Mouse (Mus musculus): ENCODE data around the gene Scly. TPM values are rescaled to one million over a fixed set of nuclear protein-coding genes. Genes with fewer than 3 reads are reported as not detected.

Scly gene
- polyA plus RNA-seq (2012; rRNA removed), result 17.8 and 19.6 TPM in 2 replicates

DNA sequence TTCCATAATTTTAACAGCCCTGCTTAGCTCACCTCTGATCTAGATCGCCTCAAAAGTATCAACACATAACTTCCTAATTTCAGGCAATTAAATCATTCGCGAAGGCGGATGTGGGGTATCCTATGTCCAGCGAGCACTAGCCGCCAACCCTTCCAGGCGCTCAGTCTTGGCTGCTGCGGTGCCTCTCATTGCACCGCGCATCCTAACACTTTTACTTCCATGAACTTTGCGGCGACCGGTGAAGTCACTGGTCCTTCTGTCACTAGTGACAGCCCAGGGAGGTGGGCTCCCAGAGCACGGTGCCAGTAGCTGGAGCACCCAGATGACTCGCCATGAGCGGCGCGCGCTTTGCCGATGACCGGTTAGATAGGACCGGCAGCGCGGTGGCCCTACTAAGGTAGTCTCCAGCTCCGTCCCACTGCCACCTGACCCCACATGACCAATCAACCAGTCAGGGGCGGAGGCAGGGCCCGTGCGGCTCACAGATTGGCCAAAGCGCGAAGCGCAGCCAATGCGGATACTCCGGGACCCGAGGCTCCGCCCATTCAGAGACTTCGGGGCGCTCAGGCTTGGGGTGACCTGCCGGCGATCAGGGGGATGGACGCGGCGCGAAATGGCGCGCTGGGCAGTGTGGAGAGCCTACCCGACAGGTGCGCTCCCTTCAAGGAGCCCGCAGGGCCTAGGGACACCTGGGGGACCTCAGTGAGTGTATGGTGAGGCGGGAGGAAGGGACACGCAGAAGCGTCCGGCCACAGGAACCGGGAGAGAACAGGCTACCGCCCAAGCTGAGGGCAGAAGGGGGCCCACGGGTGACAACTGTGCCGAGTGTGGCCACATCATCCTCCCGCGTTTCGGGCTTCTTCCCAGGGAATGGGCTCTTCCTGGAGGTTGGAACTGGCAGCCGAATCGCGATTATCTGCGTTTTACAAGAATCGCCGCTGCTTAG, at the start of gene Scly:
Scly (plus strand) TSS at position 540 of the 946 bp plus-strand sequence.

GRCm38 (mm10) chr1:91249564-91250414, 48.3 kb upstream of the Scly start, which contains the start of gene Ube2f:
Gene Ube2f (plus strand): TSS chr1:91250304.

DNA sequence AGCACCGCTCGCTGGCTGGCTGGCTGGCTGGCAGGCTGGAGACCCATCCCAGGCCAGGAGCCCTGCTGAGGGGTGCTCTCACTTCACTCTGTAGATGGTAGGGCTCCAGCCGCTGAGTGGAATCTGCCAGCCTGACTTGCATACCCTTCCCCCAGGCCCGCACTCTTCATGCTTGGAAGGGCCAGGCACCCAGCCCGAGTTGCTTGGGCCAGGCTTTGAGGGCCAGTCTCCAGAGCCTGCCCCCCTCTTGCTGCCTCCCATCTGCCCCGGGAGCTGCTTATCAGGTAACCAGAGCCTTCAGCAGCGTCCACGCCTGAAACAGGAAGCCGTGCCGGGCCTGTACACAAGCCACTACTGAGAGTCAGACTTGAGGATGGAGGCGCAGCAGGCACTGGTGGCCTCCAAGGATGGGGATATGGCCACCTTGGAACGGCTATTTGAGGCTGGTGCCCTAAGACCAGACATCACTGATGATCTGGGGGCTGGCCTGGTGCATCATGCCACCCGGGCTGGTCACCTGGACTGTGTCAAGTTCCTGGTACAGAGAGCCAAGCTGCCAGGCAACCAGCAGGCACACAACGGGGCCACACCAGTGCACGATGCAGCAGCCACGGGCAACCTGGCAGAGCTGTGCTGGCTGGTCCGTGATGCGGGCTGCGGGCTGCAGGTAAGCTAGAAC, 23.8 kb downstream of the Scly start, which contains the start of gene Espnl:
Espnl (plus strand) TSS at position 316 of the 679 bp plus-strand sequence.

DNA sequence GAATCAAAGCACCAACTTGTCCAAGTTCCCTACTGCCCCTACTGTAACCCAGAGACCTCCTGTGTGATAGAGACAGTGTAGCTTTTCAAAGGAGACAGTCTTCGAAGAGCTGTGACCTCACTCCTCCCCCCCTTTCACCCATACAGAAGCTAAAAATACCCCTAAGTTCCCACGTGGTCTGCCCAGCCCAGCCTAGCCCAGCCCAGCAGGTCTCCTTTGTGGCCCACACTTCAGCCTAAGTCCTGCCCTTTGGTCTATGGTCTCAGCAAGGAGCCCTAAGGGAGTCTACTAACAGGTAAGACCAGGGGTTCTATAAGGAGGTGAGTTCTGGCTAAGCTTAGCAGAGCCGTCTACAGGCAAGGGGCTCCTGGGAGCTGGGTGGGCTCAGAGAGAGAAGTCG, 52.7 kb downstream of the Scly start, which contains the start of gene Klhl30:
Klhl30 (plus strand) TSS at position 176 of the 400 bp plus-strand sequence.

DNA sequence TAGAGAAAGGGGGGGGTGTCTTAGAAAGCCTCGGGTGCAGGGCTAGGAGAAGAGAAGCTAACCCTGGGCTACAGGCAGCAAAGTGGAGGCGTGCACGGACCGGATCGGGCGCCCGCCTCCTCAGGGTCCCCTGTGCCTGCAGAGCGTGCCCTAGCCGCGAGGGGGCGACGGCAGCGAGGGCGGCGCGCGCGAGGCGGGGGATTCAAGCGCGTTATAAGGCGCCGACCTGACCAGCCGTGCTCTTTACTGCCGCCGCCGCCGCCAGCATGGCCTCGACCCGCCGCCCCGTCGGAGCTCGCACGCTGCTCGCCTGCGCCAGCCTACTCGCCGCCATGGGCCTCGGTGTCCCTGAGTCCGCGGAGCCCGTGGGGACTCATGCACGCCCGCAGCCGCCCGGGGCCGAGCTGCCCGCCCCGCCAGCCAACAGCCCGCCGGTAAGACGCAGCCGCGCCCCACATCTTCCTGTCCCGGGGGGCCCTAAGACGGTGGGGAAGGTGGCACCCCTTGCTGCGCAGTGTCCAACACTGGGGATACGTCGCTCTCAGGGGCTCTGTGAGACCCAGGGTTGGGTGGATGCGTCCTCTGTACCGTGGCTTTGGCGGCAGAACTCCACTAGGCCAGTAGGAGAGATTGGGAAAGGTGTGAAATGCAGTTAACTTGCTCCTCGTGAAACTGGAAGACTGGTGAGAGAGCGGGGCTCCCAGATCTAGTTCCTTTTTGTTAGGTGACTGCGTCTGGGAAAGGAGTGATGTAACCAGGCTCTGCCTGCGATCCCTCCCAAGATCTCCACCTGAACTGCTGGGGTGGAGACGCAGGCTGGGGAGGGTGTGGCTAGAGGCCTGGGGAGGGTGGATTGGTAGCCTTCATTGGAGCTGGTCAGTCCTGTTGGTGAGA, 68.3 kb downstream of the Scly start, which contains the start of gene Erfe:
Erfe (plus strand) TSS at position 216 of the 894 bp plus-strand sequence.

Other genes starting within 250 kb of the Scly start
- not detected in 2 replicates for gene Rbm44, start 153.2 kb upstream of the Scly start, polyA plus RNA-seq (2012; rRNA removed)
- gene Ramp1, start 118.5 kb upstream of the Scly start, polyA plus RNA-seq (2012; rRNA removed), result 108 and 137 TPM in 2 replicates
- gene Ube2f, start 48.0 kb upstream of the Scly start, polyA plus RNA-seq (2012; rRNA removed), result 24.7 and 25.8 TPM in 2 replicates
- gene Espnl, start 23.7 kb downstream of the Scly start, polyA plus RNA-seq (2012; rRNA removed), result 0.08 and 0.20 TPM in 2 replicates
- gene Klhl30, start 52.7 kb downstream of the Scly start, polyA plus RNA-seq (2012; rRNA removed), result 4.3 and 4.9 TPM in 2 replicates
- gene Erfe, start 68.1 kb downstream of the Scly start, polyA plus RNA-seq (2012; rRNA removed), result 10.5 and 12.9 TPM in 2 replicates
- 47.9 and 49.3 TPM in 2 replicates for gene Ilkap, start 100.5 kb downstream of the Scly start, polyA plus RNA-seq (2012; rRNA removed)
- gene Hes6, start 115.7 kb downstream of the Scly start, polyA plus RNA-seq (2012; rRNA removed), result 150 and 162 TPM in 2 replicates
- 9.6 and 16.1 TPM in 2 replicates for gene Per2, start 161.0 kb downstream of the Scly start, polyA plus RNA-seq (2012; rRNA removed)
- 4.9 and 5.6 TPM in 2 replicates for gene Traf3ip1, start 196.3 kb downstream of the Scly start, polyA plus RNA-seq (2012; rRNA removed)
- gene Asb1, start 242.2 kb downstream of the Scly start, polyA plus RNA-seq (2012; rRNA removed), result 2.2 and 2.8 TPM in 2 replicates